13 mouse cellular contexts compared by ENCODE assay signal in the genomic region with DNA sequence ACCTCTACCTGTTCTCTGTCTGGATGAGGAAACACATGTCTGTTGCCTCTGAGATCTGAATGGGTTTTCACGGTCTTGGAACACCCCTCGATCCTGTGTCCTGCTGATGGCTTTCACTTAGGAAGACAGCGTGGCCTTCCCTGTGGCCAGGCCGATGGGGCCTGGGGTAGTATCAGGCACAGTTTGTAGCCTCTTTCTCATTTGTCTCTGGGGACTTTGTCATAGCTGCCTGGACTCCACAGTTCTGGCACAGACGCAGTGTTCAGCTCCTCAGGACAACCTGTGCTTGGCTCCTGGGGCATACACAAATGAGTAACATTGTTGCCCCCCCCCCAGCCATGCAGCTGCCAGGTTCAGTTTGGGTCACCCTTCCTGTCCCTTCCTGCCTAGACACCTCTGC. TPM values are rescaled to one million over a fixed set of nuclear protein-coding genes. Genes with fewer than 3 reads are reported as not detected.
DNase-seq lines count a peak whose midpoint lies in the region; ATAC-seq lines count a peak whose summit lies in the region.
"Had no signal": no experiment of that assay in that cellular context is flagged by ENCODE, and none has a peak within 500 bp of the region (broad histone marks: within the 10 kb centered on the region; RNA-seq: fewer than 3 reads in every experiment).

No protein-coding gene starts in this region.

- no peaks in the 10 kb centered on the region for H3K9me3 ChIP-seq in kidney, embryonic 15.5 days (replicated peaks)
- no peaks in the 10 kb centered on the region for H3K9me3 ChIP-seq in neural tube, embryonic 15.5 days (replicated peaks)
- H3K9me3 ChIP-seq: midbrain, embryonic 10.5 days had no signal

- intact Hi-C loops in left cerebral cortex, postnatal 25 days (cut with DNase I): no loop called here

- peak; percentile 98 for DNase-seq in heart, adult 11 months
- DNase-seq in heart, postnatal 4 days: no peak
- DNase-seq in kidney, adult 18-20 months: no peak
- DNase-seq in adipocyte (ENCODE audit: low spot score): peak; percentile 16
- no peak for DNase-seq in cerebellum, adult 18-20 months
- DNase-seq in left cerebral cortex, postnatal 25 days (ENCODE audit: low spot score in 2 of 2): no peak
- DNase-seq: B cell, adult 2 months; cerebellum, adult 11 months had no signal

- H3K9ac ChIP-seq in kidney, embryonic 15.5 days: no peak overlapping the region
- no peak overlapping the region for H3K9ac ChIP-seq in neural tube, embryonic 15.5 days (replicated peaks)
- H3K9ac ChIP-seq: liver, postnatal 0 days had no signal

- 76% methylated on average over 5 of the region's 5 CpGs for WGBS in kidney, embryonic 15.5 days
- 78% methylated on average over 5 of the region's 5 CpGs for WGBS in neural tube, embryonic 15.5 days

- no peaks in the 10 kb centered on the region for H3K27me3 ChIP-seq in kidney, embryonic 15.5 days
- no peaks in the 10 kb centered on the region for H3K27me3 ChIP-seq in neural tube, embryonic 15.5 days (replicated peaks)

- peak overlapping the region; percentile 28; the same call in 1 of the 2 replicates for H3K27ac ChIP-seq in kidney, embryonic 15.5 days
- H3K27ac ChIP-seq in neural tube, embryonic 15.5 days (replicated peaks): peak overlapping the region; percentile 23; the same call in 1 of the 2 replicates
- H3K27ac ChIP-seq: midbrain, embryonic 10.5 days had no signal

- no peak overlapping the region for H3K4me3 ChIP-seq in kidney, embryonic 15.5 days (replicated peaks)
- no peak overlapping the region for H3K4me3 ChIP-seq in neural tube, embryonic 15.5 days (replicated peaks)
- H3K4me3 ChIP-seq: midbrain, embryonic 10.5 days; myocyte had no signal

- ATAC-seq in kidney, embryonic 15.5 days (replicated peaks; ENCODE audit: low FRiP score): no peak
- ATAC-seq in neural tube, embryonic 15.5 days (ENCODE audit: low FRiP score): no peak
- ATAC-seq: liver, postnatal 0 days had no signal

- H3K4me2 ChIP-seq in kidney, embryonic 15.5 days: no peak overlapping the region
- H3K4me2 ChIP-seq in neural tube, embryonic 15.5 days: no peak overlapping the region

- H3K4me1 ChIP-seq in kidney, embryonic 15.5 days: peaks cover 51% of the 10 kb centered on the region
- peaks cover 22% of the 10 kb centered on the region for H3K4me1 ChIP-seq in neural tube, embryonic 15.5 days

- H3K36me3 ChIP-seq in kidney, embryonic 15.5 days: no peaks in the 10 kb centered on the region
- H3K36me3 ChIP-seq in neural tube, embryonic 15.5 days: no peaks in the 10 kb centered on the region
- H3K36me3 ChIP-seq: midbrain, embryonic 10.5 days had no signal

RNA-seq across cellular contexts. Expression of a gene that starts 17.5 kb away (rescaled TPM):
- total RNA-seq in heart, postnatal 4 days (2021): 1 to 10 TPM; 3.7 to 4.9 TPM
- 15.9 and 18.8 TPM in 2 replicates for polyA plus RNA-seq in kidney, embryonic 15.5 days (2015; fragmentation: Nextera tagmentation; extraction: Ambion mirVana)
- polyA plus RNA-seq in neural tube, embryonic 15.5 days (2015; fragmentation: Nextera tagmentation; extraction: Ambion mirVana): 9.5 and 11.1 TPM in 2 replicates
- 1 to 10 TPM; 1.7 to 2.8 TPM for total RNA-seq in left cerebral cortex, postnatal 25 days (2021)

RNA-seq across cellular contexts. Expression of a gene that starts 24.2 kb away (rescaled TPM):
- total RNA-seq in heart, postnatal 4 days (2021): 10 to 100 TPM; 55.0 to 55.9 TPM
- polyA plus RNA-seq in kidney, embryonic 15.5 days (2015; fragmentation: Nextera tagmentation; extraction: Ambion mirVana): 98.7 and 105 TPM in 2 replicates
- 74.5 and 85.5 TPM in 2 replicates for polyA plus RNA-seq in neural tube, embryonic 15.5 days (2015; fragmentation: Nextera tagmentation; extraction: Ambion mirVana)
- total RNA-seq in left cerebral cortex, postnatal 25 days (2021): 10 to 100 TPM; 59.8 to 76.8 TPM

RNA-seq across cellular contexts. Expression of a gene that starts 44.0 kb away (rescaled TPM):
- 1 to 10 TPM; 2.3 to 3.0 TPM for total RNA-seq in heart, postnatal 4 days (2021)
- 1.0 and 1.4 TPM in 2 replicates for polyA plus RNA-seq in kidney, embryonic 15.5 days (2015; fragmentation: Nextera tagmentation; extraction: Ambion mirVana)
- 31.0 and 37.0 TPM in 2 replicates for polyA plus RNA-seq in neural tube, embryonic 15.5 days (2015; fragmentation: Nextera tagmentation; extraction: Ambion mirVana)
- total RNA-seq in left cerebral cortex, postnatal 25 days (2021): 10 to 100 TPM; 31.8 to 35.5 TPM

Comparison
In these comparisons a context has a peak if more than half of its experiments do, and no peak if none do; other contexts are left out.
1. DNase-seq: peak in heart, adult 11 months (single experiment) and adipocyte (single experiment); none in heart, postnatal 4 days (single experiment), kidney, adult 18-20 months (single experiment), cerebellum, adult 18-20 months (0 of 2) and left cerebral cortex, postnatal 25 days (0 of 2).
2. RNA of a gene that starts 44.0 kb away (total RNA-seq): 31.8 to 35.5 TPM in left cerebral cortex, postnatal 25 days; 2.3 to 3.0 TPM in heart, postnatal 4 days; every median in the first group is over 4 times any median in the second.